Mouse (Mus musculus) cerebellum, adult (tissue): Measurements from ENCODE around the gene Clmp.
A peak's percentile ranks its signal among the peaks of the same experiment; 100 is the strongest.
"Not testable (repeated sequence)": the region's sequence is repeated elsewhere in the genome, so short reads cannot be mapped to it uniquely, and the experiment has no call there.

ENCODE experiments used
- ATAC-seq: cut with Nextera tagmentation; 2 replicates; pipeline ENCODE4 v1.9.2; 2017; ENCODE audit warnings: mild to moderate bottlenecking, moderate library complexity, mixed read lengths; ENCODE audit not compliant: insufficient number of reproducible peaks, low FRiP score, low TSS enrichment

Clmp gene

GRCm38 (mm10) chr9:40767946-40768345, 82.2 kb downstream of the Clmp start:
- no peak for ATAC-seq

- peak; percentile 26; the same call in 1 of the 2 replicates for ATAC-seq
Observed at GRCm38 (mm10) chr9:40772246-40772645, 86.5 kb downstream of the Clmp start.

GRCm38 (mm10) chr9:40773142-40773541, 87.4 kb downstream of the Clmp start:
- not testable (repeated sequence) for ATAC-seq

DNA sequence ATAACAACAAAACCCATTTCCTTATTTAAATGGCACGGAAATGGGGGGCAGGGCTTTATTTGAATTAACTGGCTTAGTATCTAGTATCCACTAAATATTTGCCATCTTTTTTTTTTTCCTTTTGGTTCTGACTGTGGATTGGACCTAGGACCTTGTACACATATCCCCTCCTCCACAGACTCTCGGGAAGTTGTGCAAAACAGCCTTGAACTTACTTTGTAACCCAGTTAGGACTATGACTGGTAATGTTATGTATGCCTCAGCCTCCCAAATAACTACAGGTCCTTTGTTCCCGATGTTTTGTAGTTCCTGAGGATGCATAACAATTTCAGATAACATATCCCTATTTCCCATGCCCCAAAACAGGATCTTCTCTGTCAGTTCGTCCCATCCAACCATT, 88.1 kb downstream of the Clmp start:
- no peak for ATAC-seq

GRCm38 (mm10) chr9:40776044-40776443, 90.3 kb downstream of the Clmp start:
- ATAC-seq = no peak

DNA sequence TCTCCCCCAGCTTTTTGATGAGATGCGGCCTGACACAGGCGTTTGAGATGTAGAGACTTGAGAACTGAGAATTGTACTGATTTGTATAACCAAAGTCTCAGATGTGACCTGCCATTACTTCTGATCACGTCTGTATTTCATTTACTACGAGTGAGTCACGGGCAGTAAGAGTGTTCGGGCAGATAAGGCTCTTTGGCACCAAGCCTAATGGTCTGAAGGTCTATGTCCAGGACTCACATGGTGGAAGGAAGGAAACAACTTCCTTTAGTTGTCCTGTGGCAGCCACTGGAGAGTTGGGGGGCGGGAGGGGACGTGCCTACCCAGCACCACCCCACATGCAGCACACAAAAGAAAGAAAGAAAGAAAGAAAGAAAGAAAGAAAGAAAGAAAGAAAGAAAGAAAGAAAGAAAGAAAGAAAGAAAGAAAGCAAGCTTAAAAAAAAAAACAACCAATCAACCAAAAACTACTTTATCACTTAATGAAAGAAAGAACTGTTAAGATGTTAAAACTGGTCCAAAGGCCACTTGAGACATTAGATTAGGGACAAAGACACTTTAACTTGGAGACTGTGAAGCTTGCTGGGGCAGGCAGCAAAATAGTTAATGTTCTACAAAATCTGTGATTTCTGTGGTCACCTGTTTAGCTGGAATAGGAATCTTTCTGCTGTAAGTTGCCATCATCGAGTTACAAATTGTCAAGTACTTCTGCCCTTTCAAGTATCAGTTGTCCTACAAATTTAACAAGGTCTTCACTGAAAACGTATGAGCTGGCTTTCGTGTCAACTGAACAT, 90.9 kb downstream of the Clmp start:
- ATAC-seq = no peak

DNA sequence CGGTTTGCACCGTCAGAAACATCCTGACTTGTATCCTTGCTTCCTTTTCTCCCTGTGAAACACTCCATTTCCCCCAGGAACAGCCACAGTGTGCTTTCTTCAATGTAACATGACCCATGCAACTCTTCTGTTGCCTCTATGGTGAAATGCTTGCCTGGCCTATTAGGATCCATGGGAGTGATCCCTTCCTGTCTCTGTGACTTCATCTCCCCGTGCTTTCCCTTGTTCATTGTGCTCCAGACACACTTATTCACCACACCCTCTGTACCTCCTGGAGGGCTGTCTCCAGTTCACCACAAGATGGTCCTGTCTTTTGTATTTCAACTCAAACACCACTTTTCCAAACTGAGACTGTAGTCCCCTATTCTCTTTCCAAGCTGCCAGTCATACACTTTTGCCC, 94.3 kb downstream of the Clmp start:
- ATAC-seq = no peak

- no peak for ATAC-seq
Observed at GRCm38 (mm10) chr9:40780892-40781725, 95.3 kb downstream of the Clmp start.

GRCm38 (mm10) chr9:40781726-40782581, 96.2 kb downstream of the Clmp start:
- no peak for ATAC-seq

GRCm38 (mm10) chr9:40783641-40784373, 98.0 kb downstream of the Clmp start:
- no peak for ATAC-seq

GRCm38 (mm10) chr9:40784374-40784967, 98.7 kb downstream of the Clmp start:
- ATAC-seq = no peak

- ATAC-seq = no peak
Observed at GRCm38 (mm10) chr9:40785452-40785851, 99.7 kb downstream of the Clmp start.

- not testable (repeated sequence) for ATAC-seq
Observed at GRCm38 (mm10) chr9:40786820-40787219, 101.1 kb downstream of the Clmp start.

GRCm38 (mm10) chr9:40791864-40792633, 106.3 kb downstream of the Clmp start:
- ATAC-seq = no peak

DNA sequence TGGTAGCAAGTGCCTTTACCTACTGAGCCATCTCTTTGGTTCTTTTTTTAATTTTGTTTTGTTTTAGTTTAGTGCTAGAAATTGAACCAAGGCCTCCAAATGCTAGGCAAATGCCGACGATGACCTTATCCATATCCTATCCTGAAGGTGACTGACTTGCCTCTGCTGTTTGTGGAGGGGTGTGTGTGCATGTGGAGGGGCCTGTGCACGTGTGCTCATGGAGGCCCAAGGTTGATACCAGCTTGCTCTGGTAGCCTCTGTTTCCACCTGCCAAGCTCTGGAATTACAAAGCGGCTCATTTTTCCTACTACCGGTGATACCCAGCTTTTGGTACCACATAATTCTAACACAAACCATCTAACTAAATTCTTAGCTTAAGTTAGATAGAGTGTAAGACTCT, 107.8 kb downstream of the Clmp start:
- ATAC-seq = no peak

DNA sequence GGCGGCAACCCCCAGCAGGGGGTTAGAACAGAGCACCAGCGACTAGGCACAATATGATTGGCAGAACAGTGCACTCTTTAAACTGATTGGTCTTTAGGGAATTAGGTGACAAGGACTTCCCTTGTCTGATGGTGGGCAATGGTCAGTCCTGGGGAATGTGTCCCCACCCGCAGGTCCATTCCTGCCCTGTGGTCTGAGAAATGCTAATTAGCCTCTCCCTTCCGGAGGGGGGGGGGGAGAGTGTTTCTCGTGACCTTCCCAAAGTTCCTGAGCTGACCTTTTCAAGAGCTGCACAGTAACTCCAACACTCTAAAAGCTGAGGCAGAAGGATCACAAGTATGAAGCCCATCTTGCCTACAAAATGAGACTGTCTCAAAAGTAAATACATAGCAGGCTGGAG, 108.5 kb downstream of the Clmp start:
- no peak for ATAC-seq

GRCm38 (mm10) chr9:40794926-40795325, 109.2 kb downstream of the Clmp start:
- no peak for ATAC-seq

- no peak for ATAC-seq
Observed at GRCm38 (mm10) chr9:40795562-40795961, 109.8 kb downstream of the Clmp start.

DNA sequence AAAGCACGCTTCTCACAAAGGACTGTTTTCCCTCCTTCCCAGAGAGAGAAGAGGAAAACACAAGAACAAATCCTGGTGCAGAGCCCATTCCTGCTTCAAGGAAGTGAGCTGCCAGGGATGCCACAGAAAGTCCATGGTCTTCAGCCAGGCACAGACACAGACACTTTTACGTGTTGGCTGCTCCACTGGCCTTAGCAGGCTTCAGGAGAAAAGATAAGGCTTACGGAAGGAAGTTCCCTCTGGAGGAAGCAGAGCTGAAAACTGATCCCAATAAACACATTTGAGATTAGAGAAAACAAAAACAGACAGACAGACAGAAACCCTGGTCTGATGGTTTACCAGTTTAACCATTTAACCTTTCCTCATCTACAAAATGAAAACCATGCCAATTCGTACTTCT, 110.3 kb downstream of the Clmp start:
- no peak for ATAC-seq
